Mouse (Mus musculus) midbrain, embryonic 13.5 days (tissue): ENCODE results near the gene Gnl1. TPM values are rescaled to one million over a fixed set of nuclear protein-coding genes. Genes with fewer than 3 reads are reported as not detected.
"Not testable (repeated sequence)": the region's sequence is repeated elsewhere in the genome, so short reads cannot be mapped to it uniquely, and the experiment has no call there.

Source experiments
- ATAC-seq: fragments of 200-750 bp; cut with Nextera tagmentation; 2 replicates; pipeline ENCODE4 v1.8.0; 2017; ENCODE audit warnings: mild to moderate bottlenecking, moderate TSS enrichment, moderate library complexity
- H3K27ac ChIP-seq: fragments of 300-500 bp; sonication (generic); 2 replicates; pipeline ENCODE4 v1.5.1; 2015; ENCODE audit warnings: inconsistent platforms, mild to moderate bottlenecking, moderate library complexity
- H3K27me3 ChIP-seq: fragments of 300-500 bp; sonication (generic); 2 replicates; pipeline ENCODE4 v1.6.1; 2015; ENCODE audit warnings: mild to moderate bottlenecking, inconsistent platforms
- H3K36me3 ChIP-seq: fragments of 300-500 bp; sonication (generic); 2 replicates; pipeline ENCODE4 v1.6.1; 2015; ENCODE audit warnings: mild to moderate bottlenecking, inconsistent platforms
- H3K4me1 ChIP-seq: fragments of 300-500 bp; sonication (generic); replicated peaks from 2 replicates; pipeline ENCODE4 v1.6.1; 2015; ENCODE audit warnings: inconsistent platforms
- H3K4me2 ChIP-seq: fragments of 300-500 bp; sonication (generic); replicated peaks from 2 replicates; pipeline ENCODE4 v1.6.1; 2015; ENCODE audit warnings: moderate library complexity, mild to moderate bottlenecking, inconsistent platforms
- H3K4me3 ChIP-seq: fragments of 300-500 bp; sonication (generic); replicated peaks from 2 replicates; pipeline ENCODE4 v1.5.1; 2015; ENCODE audit warnings: mild to moderate bottlenecking, inconsistent platforms
- H3K9ac ChIP-seq: fragments of 300-500 bp; sonication (generic); replicated peaks from 2 replicates; pipeline ENCODE4 v1.6.1; 2015; ENCODE audit warnings: mild to moderate bottlenecking, inconsistent platforms
- H3K9me3 ChIP-seq: fragments of 300-500 bp; sonication (generic); 2 replicates; pipeline ENCODE4 v1.6.1; 2016; ENCODE audit warnings: mild to moderate bottlenecking, inconsistent platforms
- WGBS: fragments of 180-500 bp; shearing (Covaris S2); methylation state at CpG from one replicate; pipeline ENCODE4 v1.1.7; 2015; 5-methylcytosine and 5-hydroxymethylcytosine counted together
- polyA plus RNA-seq: library from polyadenylated mRNA; unstranded; fragments of >200 nt; fragmentation: Nextera tagmentation; extraction: Ambion mirVana; gene quantifications from 2 replicates; pipeline ENCODE4 v1.2.1, GENCODE M21; 2015

The Gnl1 gene
- 46.4 and 50.3 TPM in 2 replicates for polyA plus RNA-seq

DNA sequence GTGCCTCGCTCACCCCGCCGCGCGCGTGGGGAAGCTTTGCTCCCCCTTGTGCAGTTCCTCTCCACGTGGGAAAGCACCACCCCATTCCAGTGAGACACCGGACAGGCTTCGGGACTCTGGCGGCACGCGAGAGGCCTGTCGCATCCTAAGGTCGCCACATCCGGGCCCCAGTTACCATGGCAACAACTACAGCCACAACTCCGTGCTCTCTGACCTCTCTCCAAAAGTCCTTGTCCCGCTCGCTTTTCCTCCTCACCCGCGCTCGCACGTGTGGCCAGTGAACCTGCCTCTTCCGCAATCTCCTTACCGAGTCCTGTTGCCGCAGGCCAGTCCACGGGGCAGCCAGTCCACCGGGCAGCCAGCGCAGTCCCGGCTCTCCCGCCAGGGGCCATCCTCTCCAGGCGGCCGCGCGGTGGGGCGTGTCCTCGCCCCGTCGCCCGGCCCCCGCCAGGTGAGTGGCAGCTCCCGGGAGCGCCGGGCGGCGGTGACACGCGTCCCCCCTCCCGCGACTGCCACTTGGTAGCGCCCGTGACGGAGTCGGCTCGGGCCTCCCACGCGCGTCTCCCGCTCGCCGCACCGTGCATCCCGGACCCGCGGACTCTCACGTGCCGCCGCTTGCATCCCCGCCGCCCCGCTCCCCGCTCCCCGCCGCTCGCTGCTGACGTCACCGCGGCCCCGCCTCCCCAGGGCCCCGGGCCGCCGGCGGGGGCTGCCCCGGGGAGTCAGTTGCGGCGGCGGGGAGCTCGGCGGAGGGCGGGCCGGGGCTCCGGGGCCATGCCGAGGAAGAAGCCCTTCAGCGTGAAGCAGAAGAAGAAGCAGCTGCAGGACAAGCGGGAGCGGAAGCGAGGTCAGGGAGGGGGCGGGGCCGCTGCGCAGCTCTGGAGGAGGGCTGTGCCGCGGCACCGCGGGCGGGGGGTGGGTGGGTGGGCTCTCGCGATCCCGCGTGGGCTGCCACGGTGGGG is at the start of gene Gnl1, which contains the start of gene Prr3:
Gene Gnl1, plus strand, starts transcription at position 451 of the 962 bp plus-strand sequence.
Gene Prr3, minus strand, starts transcription at position 836 of the 962 bp plus-strand sequence.
- peak within 1 kb of the TSS; percentile 86 for H3K9ac ChIP-seq
- H3K4me1 ChIP-seq: peaks cover 26% of the 10 kb centered on the region
- H3K4me3 ChIP-seq: peak within 1 kb of the TSS; percentile 97
- ATAC-seq: peak; percentile 80
- H3K27me3 ChIP-seq: no peaks in the 10 kb centered on the region
- peaks cover 40% of the 10 kb centered on the region for H3K36me3 ChIP-seq
- H3K27ac ChIP-seq: peak within 1 kb of the TSS; percentile 94
- WGBS: under 1% methylated on average over 98 of the region's 109 CpGs
- peak within 1 kb of the TSS; percentile 90 for H3K4me2 ChIP-seq
- no peaks in the 10 kb centered on the region for H3K9me3 ChIP-seq

DNA sequence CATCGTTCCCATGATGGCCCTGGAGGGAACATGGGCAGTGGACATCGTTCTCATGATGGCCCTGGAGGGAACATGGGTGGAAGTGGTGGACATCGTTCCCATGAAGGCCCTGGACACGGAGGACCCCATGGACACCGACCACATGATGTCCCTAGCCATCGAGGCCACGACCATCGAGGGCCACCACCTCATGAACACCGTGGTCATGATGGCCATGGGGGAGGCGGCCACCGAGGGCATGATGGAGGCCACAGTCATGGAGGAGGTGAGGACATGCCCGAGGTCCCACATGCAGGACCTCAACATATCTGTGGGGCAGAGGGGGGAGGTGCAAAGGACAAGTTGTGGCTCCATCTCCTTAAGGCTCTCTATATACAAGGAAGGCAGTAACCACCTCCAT is 49.0 kb upstream of the Gnl1 start:
- H3K27ac ChIP-seq: no peak overlapping the region
- ATAC-seq: peak; percentile 51; the same call in 1 of the 2 replicates
- H3K36me3 ChIP-seq: peaks cover 64% of the 10 kb centered on the region
- no peak overlapping the region for H3K4me2 ChIP-seq
- no peak overlapping the region for H3K9ac ChIP-seq
- no peaks in the 10 kb centered on the region for H3K4me1 ChIP-seq
- H3K27me3 ChIP-seq: no peaks in the 10 kb centered on the region
- WGBS: 96% methylated on average over 12 of the region's 12 CpGs
- H3K4me3 ChIP-seq: no peak overlapping the region
- H3K9me3 ChIP-seq: no peaks in the 10 kb centered on the region

DNA sequence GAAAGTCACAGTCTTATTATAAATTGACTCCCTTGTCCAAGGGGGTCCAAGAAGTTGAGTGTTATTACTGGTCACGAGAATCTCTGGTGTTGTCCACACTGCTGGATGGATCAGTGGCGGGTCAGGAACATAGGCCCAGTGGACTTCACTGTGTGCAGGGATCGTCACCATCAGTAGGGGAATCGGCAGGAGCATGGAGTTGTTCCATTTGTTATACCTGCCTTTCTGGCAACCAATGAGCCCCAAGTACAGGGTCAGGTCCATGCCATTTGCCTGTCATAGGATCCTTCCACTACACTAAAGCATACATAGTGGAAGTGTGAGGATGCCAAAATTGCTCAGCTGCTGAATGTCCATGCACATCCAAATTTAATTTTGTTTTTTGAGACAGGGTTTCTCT is 47.0 kb upstream of the Gnl1 start:
- Histone ChIP-seq H3K36me3 (peaks cover 46% of the 10 kb centered on the region), H3K4me2 (no peak overlapping the region), H3K9me3 (no peaks in the 10 kb centered on the region), H3K27ac (no peak overlapping the region), H3K9ac (no peak overlapping the region), H3K4me1 (no peaks in the 10 kb centered on the region), H3K27me3 (no peaks in the 10 kb centered on the region), H3K4me3 (no peak overlapping the region)
- WGBS: 92% methylated on average over 4 of the region's 4 CpGs
- no peak for ATAC-seq

DNA sequence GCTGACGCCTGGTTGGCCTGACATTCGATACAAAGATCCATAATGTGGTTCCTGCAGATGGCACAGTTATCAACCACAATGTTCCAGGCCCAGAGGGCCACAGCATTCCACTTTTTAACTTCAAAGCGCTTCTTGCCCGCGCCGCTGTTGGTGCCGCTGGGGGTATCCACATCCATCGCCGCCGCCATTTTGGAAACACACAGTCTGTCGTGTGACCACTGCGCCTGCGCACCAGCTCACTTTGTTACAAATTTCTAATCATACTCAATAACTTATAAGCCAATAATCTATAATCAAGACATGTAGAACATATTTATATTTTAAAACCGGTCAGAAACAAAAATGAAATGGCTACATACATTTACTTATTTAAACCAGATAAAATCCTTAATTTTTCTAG is 43.9 kb upstream of the Gnl1 start:
- peaks cover 14% of the 10 kb centered on the region for H3K36me3 ChIP-seq
- H3K9me3 ChIP-seq, H3K4me3 ChIP-seq, H3K27me3 ChIP-seq, H3K4me1 ChIP-seq, H3K9ac ChIP-seq, ATAC-seq, H3K4me2 ChIP-seq, H3K27ac ChIP-seq: not testable (repeated sequence)
- 90% methylated on average over 14 of the region's 14 CpGs for WGBS

DNA sequence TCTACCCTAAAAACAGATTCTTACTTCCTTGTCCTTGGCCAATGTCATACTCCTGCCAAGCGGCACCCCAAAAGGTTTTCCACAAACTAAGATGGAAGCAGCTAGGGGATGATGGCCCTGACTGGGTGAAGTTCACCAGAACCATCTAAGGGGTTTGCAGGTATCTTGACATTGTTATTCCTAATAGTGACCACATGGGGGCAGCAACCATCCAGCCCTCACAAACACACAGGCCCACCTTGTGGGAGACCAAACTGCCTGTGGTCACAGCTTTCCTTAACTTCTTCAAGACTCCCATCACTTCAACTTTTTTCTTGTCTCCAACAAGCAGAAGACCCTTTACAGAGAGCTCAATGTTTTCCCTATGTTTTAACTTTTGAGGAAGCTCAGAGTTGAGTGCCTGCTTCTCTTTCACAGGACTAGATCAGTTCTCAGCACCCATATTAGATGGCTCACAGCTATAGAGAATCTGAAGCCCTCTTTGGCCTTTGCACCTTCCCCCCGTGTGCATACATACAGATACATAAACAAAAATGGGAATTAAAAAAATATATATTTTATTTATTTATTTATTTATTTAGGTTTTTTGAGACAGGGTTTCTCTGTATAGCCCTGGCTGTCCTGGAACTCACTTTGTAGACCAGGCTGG is 41.8 kb upstream of the Gnl1 start:
- 32% methylated on average over 2 of the region's 2 CpGs for WGBS
- Histone ChIP-seq H3K4me1 (no peaks in the 10 kb centered on the region), H3K27ac (no peak overlapping the region), H3K36me3 (no peaks in the 10 kb centered on the region), H3K4me2 (no peak overlapping the region), H3K9ac (no peak overlapping the region), H3K4me3 (no peak overlapping the region), H3K27me3 (no peaks in the 10 kb centered on the region), H3K9me3 (no peaks in the 10 kb centered on the region)
- peak; percentile 77 for ATAC-seq

DNA sequence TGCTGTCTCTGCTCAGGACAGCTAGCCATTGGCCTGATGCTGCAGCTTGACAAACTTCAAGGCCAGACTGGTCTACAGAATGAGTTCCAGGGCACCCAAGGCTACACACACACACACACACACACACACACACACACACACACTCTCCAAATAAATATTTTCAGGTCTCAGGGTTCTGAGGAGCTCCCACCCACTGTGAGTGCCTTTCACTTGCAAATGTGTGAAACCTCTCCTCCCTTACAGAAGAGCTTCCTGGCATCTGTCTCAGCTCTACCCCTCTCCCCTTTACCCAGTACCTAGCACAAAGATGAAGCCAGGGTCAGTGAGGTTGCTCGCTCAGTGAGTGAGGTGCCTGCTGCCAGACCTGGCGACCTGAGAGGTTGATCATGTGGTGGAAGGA is 40.5 kb upstream of the Gnl1 start:
- no peak overlapping the region for H3K4me3 ChIP-seq
- 54% methylated on average over 2 of the region's 2 CpGs for WGBS
- H3K36me3 ChIP-seq: no peaks in the 10 kb centered on the region
- ATAC-seq: no peak
- H3K9ac ChIP-seq: no peak overlapping the region
- no peaks in the 10 kb centered on the region for H3K4me1 ChIP-seq
- no peaks in the 10 kb centered on the region for H3K27me3 ChIP-seq
- no peak overlapping the region for H3K27ac ChIP-seq
- H3K9me3 ChIP-seq: no peaks in the 10 kb centered on the region
- no peak overlapping the region for H3K4me2 ChIP-seq

DNA sequence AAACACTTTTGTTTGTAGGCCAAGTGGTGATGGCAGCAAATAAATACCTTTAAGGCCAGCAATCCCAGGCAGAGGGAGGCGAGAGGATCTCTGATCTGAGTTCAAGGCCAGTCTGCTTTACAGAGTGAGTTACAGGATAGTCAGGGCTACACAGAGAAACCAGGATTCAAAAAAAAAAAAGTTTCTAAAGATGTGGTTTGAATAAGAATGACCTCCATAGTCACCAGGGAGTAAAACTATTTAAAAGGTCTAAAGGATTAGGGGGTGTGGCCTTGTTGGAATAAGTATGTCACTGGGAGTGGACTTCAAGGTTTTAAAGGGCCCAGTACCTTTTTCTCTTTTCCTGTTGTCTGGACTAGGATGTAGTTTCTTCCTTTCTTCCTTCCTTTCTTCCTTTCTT is 39.7 kb upstream of the Gnl1 start:
- Histone ChIP-seq H3K9me3 (no peaks in the 10 kb centered on the region), H3K4me1 (no peaks in the 10 kb centered on the region), H3K4me3 (no peak overlapping the region), H3K9ac (no peak overlapping the region), H3K27ac (no peak overlapping the region), H3K36me3 (no peaks in the 10 kb centered on the region), H3K27me3 (no peaks in the 10 kb centered on the region), H3K4me2 (no peak overlapping the region)
- no peak for ATAC-seq
- 41% methylated on average over 1 of the region's 1 CpGs for WGBS

DNA sequence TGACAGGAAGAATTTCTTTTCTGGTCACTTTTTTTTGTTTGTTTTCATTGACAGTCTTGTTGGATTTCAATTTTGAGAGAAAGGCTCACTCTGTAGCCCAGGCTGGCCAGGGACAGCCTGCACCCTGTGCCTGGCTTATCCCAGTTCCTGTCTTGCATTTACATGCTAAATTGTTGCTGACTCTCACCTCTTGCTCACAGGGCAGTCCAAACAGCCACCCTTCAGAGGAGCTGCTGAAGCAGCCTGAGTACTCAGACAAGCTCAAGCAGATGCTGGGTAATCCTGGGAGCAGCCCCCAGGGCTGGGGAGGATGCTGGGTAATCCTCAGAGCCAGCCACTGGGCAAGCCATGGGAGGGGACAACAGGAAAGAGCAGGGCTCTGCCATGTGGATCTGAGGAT is 28.7 kb upstream of the Gnl1 start:
- not testable (repeated sequence) for H3K9me3 ChIP-seq, H3K4me2 ChIP-seq, H3K27me3 ChIP-seq, H3K4me3 ChIP-seq, H3K27ac ChIP-seq, ATAC-seq, H3K4me1 ChIP-seq, H3K9ac ChIP-seq
- peaks cover 12% of the 10 kb centered on the region for H3K36me3 ChIP-seq

DNA sequence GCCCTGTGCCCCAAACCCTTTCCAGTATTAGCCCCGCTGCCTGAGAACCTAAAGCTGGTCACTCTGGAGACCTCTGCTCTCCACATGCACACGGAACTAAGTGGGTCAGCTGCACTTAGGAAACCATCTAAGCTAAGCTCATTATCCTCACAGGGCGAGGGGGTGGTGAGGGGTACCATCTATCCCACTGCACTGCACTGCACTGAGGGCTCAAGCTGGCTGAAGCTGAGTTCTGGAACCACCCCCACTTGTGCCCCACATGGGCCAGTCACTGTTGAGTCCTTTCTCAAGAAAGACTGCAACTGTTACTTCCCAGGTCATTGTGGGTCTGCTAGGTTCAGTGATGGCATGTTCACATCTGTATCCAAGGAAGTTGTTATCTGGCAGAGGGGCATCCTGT is 27.1 kb upstream of the Gnl1 start:
- H3K27ac ChIP-seq, H3K27me3 ChIP-seq, H3K9me3 ChIP-seq, H3K4me1 ChIP-seq, H3K9ac ChIP-seq, H3K4me3 ChIP-seq, H3K4me2 ChIP-seq, ATAC-seq: not testable (repeated sequence)
- WGBS: 83% methylated on average over 2 of the region's 3 CpGs
- peaks cover 28% of the 10 kb centered on the region for H3K36me3 ChIP-seq

DNA sequence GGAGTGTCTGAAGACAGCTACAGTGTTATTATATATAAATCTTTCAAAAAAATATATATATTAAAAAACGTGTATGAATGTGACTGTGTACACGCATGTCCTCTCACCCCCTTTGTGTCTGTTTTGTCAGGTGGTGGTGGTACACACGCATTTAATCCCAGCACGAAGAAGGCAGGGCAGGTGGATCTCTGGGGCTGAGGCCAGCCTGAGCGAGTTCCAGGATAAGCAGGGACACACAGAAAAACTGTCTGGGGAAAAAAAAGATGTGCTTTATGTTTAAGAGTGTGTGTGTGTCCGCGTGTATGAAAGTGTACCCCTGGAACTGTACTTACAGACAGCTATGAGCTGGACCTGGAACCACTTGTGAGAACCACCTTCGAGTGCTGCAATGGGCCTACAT is 25.0 kb upstream of the Gnl1 start:
- no peak for ATAC-seq
- WGBS: 76% methylated on average over 8 of the region's 8 CpGs
- Histone ChIP-seq H3K36me3 (peaks cover 49% of the 10 kb centered on the region), H3K27me3 (no peaks in the 10 kb centered on the region), H3K9me3 (no peaks in the 10 kb centered on the region), H3K27ac (no peak overlapping the region), H3K9ac (no peak overlapping the region), H3K4me1 (no peaks in the 10 kb centered on the region), H3K4me2 (no peak overlapping the region), H3K4me3 (no peak overlapping the region)

DNA sequence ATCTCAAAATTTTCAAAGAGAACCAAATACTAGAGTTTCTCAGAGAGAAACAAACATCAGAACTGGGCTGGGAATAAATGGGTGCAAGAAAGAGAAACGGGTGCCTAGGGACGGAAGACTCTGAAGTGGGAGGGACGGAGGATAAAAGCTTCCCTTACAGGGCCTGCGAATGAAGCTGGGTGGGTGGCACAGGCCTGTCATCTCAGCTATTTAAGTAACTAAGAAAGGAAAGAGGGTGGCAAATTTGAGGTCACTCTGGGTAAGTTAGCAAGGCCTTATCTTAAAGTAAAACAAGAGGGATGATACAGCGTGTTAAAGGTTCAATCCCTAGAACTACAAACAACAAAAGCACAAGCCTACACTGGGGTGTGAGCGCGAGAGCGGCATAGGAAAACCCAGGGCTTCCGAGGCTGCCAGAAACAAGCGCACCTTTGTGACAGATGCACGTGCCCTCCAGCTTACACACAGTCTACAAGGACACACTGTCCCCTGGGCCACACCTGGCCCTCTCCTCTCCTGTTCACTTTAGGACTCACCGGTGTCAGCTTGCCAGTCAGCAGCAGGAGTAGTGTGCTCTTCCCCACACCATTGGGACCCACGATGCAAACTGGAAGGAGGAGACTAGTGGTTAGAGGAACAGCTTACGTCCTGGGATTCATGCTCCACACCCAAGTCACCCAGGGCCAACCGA is 21.0 kb upstream of the Gnl1 start:
- Histone ChIP-seq H3K4me2 (no peak overlapping the region), H3K9me3 (no peaks in the 10 kb centered on the region), H3K4me1 (no peaks in the 10 kb centered on the region), H3K36me3 (peaks cover 90% of the 10 kb centered on the region), H3K27me3 (no peaks in the 10 kb centered on the region), H3K27ac (no peak overlapping the region), H3K4me3 (no peak overlapping the region), H3K9ac (no peak overlapping the region)
- 96% methylated on average over 15 of the region's 15 CpGs for WGBS
- ATAC-seq: no peak

DNA sequence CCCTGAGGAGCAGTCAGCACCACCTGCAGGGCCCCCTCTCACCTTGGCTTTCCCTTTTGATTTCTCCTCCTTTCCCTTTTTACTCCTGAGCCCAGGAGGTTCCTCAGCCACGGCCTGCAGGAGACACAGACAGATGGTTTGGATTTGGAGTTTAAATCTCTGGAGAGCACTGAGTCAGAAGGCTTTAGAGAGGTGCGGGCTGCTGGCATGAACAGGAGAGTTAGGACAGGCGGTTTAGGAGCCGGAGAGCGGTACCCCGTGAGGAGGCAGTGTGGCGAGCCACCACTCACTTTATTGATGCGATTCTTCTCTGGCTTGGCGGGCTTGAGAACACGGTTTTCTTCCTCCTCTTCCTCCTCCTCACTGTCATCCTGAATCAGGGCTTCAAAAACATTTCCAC is 16.4 kb upstream of the Gnl1 start:
- no peak for ATAC-seq
- Histone ChIP-seq H3K9ac (no peak overlapping the region), H3K36me3 (peaks cover 86% of the 10 kb centered on the region), H3K9me3 (no peaks in the 10 kb centered on the region), H3K27me3 (no peaks in the 10 kb centered on the region), H3K27ac (no peak overlapping the region), H3K4me1 (peaks cover 13% of the 10 kb centered on the region), H3K4me3 (no peak overlapping the region), H3K4me2 (no peak overlapping the region)
- 92% methylated on average over 10 of the region's 10 CpGs for WGBS
